Mouse (Mus musculus): Measurements from ENCODE around the gene Armcx4.
A peak's percentile ranks its signal among the peaks of the same experiment; 100 is the strongest.
"Not testable (repeated sequence)": the region's sequence is repeated elsewhere in the genome, so short reads cannot be mapped to it uniquely, and the experiment has no call there.

Gene Armcx4

DNA sequence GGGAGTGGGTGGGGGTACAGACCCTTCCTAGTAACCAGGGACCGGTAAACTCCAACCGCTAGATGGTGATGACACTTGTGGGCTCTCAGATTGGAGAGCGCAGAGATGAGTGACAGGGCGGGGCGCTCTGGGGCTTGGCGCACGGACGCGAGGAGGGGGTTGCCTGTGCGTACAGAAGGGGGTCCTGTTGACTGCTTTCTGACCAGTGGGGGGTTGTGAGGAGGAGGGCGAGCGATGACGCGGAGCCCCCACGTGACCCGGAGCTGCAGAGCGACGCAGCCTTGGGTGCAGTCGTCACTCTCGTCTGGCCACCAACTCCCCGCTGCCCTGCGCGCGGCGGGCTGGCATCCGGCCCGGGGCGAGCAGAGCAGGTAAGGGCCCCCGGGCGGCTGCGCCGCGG, at the start of gene Armcx4:
Gene Armcx4 (plus strand): TSS at position 253 of the 400 bp plus-strand sequence.
- DNase-seq, result peak; percentile 5 to 7

DNA sequence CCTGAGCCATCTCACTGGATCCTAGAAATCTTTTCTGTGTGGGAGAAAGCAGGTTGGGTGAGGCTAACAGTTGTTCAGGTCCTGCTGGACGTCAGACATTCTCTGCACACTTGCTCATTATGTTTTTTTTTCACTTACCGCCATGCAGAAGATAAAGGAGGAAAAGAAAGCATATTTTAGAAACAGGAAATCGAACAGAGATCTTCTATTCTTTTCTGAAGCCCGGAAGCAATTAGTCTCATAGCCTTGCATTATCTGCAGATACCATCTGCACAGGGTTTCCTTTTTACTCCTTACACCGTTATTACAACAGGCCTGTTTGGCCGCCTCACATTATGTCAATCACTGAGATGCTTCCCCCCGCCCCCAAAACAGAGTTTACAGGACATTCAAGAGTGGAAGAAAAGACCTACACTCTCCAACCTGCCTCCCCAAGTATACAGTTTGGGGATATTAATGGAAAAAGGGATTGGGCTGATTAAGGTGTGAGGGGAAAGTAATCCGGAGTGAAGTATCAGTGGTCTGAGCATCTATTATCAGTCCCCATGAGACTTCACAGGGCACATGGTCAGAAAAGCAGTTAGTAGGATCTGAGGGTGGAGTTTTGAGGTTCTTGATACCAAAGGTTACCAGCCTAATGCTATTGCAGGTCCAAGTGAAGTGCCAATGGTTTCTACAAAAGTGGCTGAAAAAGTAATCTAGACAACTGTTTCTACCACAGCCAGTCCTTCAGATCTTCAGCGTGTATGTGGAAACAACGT, 45.1 kb upstream of the Armcx4 start:
- no peak for DNase-seq

DNA sequence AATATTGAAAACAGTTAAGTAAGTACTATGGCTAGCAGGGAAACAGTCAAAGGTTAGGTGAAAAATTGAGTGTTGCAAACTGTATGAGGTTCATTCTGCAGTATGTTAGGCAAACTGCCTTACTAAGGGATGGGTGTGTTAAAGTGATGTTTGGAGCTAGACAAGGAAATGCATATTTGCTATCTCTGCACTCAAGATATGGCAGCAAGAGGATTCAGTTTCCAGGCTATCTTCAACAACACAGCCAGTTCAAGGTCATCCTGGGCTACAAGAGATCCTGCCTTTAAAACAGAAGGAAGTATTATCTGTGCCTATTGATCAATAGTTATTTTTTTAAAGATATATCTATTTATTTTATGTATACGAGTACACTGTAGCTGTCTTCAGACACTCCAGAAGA, 40.0 kb upstream of the Armcx4 start:
- DNase-seq, result no peak

DNA sequence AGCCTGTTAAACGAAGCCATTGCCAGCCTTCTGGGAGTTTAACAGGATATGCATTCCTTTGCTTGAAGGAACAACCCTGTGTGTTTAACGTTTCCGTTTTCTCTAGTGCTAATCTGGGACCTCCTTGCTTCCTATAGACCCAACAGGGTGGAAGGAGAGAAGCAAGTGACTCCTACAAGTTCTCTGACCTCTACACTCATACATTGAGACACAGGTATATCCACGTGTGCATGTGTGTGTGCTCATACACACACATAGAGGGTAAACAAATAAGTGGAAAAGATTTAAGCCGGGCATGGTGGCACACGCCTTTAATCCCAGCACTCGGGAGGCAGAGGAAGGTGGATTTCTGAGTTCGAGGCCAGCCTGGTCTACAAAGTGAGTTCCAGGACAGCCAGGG, 38.9 kb upstream of the Armcx4 start:
- DNase-seq, result no peak

DNA sequence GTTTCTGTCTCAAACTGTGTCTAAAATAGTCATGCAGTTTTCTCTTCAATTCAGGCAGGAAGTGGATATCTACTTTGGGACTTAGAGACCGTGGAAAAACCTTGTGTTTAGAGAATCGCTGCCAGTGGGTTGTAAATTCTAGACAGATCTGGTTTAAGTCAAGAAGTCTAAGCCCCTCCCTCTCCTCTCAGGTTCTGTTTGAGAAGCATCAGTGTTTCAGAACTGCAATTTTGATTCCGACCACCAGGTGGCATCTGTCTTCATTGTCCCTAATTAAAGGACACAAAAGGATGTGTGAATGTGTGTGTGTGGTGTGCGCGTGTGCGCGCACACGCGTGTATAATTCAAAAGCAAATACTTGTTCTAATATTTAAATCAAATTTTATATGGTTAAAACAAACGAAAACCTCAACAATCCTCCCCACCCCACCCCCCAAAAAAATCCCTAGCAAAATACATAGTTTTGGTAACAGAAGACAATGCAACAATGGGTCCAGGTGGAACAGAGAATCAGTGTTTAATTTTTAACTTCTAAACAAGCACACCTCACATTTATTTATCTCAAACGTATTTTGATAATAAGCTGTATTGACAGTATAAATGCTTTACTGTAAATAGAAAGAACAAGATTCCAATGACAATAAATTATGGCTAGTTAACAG, 38.2 kb upstream of the Armcx4 start:
- DNase-seq, result peak; percentile 42 to 81

DNA sequence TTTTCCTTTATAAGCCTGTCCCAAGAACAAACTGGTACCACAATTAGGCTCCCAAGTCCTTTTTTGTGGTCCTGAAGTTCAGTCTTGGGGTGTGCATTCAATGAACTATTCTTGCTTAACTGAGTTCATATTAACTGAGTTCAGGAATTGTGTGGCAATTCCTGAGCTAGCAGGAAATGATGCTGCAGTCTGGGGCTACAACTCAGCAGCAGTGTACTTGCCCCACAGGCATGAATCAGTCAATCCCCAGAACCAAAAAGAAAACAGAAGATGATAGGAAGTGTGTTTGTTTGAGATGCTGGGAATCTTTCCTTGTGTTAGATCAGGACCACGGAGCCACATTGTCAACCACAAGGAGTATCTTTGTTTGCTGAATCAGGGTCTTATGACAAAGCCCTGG, 34.3 kb upstream of the Armcx4 start:
- no peak for DNase-seq

DNA sequence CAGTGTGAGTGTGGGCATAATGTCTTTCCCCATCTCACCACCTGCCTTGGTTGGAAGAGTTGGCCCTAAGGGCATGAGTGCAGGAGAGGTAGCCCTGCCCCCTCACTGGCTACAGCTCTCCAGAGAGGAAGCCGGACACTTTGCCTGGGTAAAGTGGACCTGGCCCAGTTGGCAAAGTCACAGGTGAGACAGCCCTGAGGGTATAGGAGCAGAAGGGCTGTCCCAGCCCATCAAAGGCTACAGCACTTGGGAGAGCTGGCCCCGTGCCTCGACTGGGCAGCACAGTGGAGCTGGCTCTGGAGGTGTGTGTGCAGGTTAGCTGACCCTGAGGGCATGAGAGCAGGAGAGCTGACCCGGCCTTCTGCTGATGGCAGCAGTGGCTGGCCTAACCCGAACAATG, 24.7 kb upstream of the Armcx4 start:
- DNase-seq, result no peak

DNA sequence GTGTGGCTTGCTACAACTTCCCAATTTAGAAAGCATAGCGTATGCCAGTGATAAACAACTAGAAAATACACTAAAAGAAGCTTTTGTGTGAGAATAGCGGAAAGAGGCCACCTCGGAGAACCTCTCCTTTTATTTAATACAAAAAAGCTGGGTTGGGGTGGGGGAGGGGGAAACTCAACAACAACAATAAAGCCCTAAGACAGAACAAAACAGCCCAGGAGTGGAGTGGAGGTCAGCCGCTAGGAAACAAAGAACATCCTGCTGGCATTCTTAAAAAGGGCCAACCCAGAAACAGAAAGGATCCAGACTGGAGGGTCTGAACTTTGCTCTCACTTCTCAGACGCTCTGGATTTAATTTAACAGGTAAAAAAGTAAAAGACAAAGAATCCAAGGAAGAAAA, 11.3 kb upstream of the Armcx4 start:
- no peak for DNase-seq

DNA sequence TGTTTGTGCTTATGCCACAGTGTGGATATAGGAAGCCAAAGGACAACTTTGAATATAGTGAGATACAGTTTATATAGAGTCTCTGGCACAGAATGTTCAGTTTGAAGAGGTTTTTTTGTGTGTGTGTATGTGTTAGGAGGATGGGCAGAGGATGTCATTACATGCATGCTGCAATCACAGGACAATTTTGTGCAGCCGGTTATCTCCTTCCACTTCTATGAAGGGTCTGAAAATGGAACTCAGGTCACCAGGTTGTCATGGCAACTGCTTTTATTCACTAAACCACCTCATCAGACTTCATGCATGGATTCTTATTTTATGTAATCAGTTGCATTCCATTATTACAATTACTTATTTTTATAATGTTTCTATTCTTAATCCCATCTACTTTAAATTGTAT, 10.4 kb upstream of the Armcx4 start:
- no peak for DNase-seq

DNA sequence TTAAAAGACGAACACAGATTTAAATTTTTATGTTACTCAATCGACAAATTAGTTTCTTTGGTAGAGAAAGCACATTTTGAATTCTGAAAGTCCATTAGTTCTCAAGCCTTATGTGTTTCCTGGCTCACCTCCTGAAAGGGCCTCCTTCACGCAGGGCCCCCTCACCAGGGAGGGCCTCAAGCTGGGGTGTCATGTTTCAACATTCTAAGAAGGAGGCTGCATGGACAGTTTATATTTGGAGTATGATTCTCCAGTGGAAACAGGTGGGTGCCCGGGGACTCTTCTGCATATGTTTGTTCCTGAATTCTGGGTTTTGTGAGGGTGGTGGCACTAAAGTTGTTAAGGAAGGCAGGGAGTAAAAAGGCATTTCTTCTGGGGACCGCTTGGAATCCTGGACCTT, 1.4 kb upstream of the Armcx4 start:
- DNase-seq, result no peak

DNA sequence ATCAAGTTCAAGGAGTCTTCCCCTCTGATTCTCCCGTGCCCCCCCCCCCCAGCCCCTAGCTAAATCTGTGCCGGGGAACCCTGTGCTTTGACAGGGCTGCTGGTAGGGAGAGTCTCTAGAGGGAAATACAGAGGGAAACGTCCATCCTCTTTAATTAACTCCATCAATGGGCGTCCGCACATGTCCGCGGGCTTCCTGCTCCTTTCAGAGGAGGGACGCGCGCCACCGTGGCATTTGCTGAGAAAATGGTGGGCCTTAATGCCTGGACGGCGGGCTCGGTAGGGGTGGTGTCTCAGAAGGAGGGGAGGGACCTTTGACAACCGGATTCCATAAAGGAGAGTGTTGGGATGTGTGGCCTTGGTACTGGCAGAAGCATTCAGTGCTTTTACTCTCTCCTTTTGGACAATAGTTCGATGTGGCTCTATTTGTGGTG, 436 bp downstream of the Armcx4 start:
- no peak for DNase-seq

DNA sequence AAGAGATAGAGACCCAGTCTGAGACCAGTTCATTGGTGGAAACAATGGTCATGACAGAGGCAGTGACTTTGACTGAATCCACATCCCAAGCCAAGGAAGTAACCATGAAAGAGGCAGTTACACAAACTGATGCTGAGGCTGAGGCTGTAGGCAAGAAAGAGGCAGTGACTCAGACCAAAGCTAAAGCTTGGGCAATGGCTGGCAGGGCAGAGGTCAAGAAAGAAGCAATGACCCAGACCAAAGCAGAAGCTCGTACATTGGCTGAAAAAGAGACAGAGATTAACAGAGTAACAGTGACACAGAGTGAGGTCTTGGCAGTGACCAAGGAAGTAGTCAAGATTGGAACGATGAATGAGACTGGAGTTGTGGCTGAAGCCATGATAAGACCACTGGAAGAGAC, 3.4 kb downstream of the Armcx4 start:
- DNase-seq, result no peak

DNA sequence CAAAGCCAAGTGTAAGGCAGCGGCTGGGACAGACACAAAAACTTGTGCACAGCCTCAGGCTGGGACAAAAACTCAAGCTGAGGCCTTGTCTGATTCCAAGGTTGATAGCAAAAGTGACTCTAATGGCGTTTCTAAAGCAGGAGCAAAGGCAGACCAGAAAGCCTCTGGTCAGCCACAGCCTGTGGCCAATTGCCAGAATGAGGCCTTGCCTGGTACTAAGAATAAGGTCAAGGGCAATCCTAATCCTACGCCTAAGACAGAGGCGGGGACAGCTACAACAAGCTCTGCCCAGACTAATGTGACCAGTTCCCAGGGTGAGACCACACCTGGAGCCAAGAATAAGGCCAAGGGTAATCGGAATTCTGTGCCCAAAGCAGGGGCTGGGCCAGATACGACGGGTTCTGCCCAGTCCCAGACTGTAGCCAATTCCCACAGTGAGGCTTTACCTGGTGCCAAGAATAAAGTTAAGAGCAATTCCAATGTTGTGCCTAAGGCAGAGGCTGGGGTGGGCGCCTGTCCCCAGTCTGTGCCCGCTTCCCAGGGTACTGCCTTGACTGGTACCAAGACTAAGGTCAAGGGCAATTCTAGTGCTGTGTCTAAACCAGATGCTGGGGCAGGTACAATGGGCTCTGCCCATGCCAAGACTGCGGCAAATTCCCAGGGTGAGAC, 4.7 kb downstream of the Armcx4 start:
- DNase-seq, result peak; percentile 5 to 23

DNA sequence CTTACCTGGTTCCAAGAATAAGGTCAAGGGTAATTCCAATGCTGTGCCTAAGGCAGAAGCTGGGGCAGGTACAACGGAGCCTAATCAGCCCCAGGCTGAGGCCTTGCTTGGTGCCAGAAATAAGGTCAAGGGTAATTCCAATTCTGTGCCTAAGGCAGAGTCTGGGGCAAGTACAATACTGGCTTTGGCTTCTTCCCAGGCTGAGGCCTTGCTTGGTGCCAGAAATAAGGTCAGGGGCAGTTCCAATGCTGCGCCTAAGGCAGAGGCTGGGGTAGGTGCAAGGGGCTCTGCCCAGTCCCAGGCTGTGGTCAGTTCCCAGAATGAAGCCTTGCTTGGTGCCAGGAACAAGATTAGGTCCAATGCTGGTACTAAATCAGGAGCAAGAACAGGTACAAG, 5.2 kb downstream of the Armcx4 start:
- DNase-seq, result peak; percentile 4 to 18

DNA sequence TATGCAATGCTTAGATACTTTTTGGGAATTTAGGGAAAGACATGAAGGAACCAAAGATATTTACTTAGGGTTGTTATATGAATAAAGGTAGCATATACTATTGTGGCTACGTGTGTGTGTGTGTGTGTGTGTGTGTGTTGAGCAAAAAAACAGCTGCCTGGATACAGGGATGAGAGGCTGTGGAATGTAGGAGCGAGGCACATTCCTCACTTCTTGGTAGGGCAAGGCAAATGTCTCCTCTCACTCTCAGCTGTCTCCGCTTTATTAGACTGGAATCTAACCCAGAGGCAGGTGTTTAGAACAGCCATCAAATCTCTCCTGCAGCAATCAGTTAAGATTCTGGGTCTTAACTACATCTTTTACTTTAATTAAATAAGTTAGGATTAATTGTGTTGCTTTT, 30.5 kb downstream of the Armcx4 start:
- DNase-seq, result no peak

DNA sequence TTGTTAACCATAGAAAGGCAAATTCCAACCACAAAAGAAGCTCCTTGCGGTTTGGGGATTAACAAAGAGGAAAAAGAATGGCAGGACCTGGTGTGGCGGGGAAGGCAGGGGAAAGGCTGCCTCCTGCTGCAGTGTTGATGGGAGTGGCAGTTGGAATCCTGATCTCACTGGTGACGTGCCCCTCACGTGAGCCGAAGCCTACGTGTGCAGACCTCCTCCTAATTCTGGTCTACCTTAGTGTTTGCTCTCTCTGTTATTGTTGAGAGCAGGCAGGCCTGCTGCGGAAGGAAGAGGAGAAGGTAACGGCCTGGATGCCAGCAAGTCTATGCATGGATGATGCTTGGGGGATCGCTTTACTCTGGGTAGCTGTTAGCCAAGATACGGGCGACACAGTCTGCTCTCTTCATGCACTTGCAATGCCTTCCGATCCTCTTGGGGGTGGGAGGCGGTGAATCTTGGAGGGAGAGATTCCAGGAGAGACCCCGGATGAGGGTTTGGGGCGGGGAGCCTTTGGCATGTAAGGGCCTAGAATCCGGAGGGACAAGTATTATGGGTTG, 31.5 kb downstream of the Armcx4 start, which contains the start of gene Armcx1:
Gene Armcx1 (plus strand): TSS at position 212 of the 557 bp plus-strand sequence.
- DNase-seq, result peak; percentile 13 to 18

DNA sequence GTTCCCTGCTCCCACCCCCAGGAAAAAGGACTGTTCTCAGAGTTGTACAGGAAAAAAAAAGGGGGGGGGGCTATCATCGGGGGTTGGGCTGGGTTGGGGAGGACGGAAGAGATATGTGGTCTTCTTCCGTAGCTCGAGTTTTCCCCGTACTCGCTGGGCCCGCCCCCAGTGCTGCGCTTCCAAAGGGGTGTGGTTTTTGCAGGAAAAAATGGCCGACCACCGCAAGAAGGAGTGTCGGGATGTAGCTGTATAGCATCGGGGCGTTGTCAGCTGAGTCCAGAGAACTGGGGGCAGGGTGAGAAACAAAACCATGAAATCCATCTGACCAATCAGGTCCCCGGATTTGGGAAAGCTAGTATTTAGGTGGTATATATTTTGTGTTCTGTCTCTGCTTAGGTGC, 32.2 kb downstream of the Armcx4 start:
- DNase-seq, result peak; percentile 5 to 22

DNA sequence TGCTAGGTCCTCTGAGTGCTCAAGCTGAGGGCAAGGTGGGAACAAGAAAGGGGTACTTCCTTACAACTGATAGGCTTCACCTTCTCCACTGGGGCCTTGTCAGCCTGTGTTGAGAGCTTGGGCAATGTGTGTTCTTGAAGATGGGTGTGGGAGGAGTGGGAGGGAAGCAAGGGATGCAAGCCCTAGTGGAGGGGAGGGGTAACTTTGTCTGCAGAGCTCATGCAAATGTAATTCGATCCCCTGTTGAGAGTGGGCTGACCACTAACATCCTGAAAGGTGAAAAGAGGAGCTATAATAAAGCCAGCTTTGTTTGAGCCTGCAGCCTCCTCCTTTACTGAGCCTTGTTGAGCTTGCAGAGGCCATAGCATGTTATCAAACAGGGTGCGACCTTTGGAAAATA, 37.4 kb downstream of the Armcx4 start:
- not testable (repeated sequence) for DNase-seq

DNA sequence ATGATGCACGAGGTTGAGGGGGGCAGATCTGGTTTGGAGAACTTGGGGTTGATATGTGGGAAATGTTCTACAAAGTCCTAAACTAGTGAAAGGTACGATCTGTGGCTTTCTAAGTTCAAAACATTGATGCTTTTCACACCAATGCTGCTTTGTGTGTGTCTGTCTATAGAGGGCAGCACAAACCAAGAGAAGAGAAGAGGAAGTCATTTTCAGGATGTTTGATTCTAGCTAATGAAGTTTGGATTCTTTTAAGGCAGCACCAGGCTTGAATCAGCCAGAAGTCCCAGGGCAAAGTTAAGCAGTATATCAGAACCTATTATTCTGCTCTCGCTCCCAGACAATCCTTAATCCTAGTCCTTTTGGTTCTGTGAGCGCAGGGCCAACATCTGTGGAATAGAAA, 43.5 kb downstream of the Armcx4 start:
- no peak for DNase-seq

DNA sequence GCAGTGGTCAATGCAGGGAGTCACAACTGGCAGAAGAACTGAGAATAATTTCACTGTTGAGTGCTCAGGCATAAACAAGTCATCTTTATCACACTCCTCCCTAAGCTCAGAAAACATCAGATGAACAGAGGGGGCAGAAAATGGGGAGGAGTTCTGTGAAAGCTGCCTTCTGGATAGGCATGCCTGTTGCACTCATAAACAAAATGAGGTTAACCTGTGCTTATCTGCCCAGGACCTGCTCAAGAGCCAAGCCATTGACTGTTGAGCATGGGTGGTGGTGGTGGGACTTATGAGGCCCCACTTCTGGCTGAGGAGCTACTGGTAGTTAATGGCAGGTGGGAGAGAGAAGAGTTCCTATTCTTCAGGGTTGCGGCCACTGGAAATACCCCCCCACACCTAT, 51.5 kb downstream of the Armcx4 start:
- DNase-seq, result no peak

DNA sequence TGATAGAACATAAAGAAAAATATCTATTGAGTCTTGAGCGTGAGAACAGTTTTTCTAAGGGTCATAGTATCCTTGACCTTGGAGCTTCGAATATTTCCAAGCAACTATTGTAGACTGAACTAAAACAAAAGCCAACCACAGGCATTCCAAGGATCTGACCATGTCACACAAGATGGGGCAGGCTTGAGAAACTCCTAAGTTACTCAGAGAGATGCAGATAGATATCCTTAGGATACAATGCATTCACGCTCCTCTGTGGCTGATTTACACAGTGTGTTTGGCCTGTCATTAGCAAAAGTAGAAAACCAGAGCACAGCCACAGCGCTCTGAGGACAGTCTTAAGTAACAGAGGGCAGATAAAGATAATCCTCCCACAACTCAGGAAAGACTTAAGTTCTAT, 52.8 kb downstream of the Armcx4 start:
- no peak for DNase-seq

DNA sequence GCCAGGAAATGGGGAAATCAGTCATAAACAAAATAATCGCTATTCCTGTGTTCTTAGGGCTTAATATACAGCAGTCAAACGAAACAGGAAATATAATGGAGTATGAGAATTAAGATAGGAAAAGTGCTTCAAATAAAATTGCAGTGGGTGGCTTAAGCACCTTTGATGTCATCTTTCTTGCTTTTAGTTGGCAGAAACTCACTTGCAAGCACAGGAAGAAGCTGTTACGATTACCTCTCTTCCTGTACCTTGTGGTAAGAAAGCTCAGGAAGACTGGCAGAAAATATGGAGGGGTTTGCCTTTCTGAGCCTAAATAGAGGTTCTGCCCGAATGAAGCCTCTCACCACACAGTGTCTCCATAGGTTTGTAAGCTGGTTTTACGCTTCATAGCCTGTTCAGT, 55.5 kb downstream of the Armcx4 start:
- no peak for DNase-seq

Data from kidney, adult 8-10 months (tissue).